Mouse (Mus musculus): ENCODE data around the gene Tldc2.

The Tldc2 gene

DNA sequence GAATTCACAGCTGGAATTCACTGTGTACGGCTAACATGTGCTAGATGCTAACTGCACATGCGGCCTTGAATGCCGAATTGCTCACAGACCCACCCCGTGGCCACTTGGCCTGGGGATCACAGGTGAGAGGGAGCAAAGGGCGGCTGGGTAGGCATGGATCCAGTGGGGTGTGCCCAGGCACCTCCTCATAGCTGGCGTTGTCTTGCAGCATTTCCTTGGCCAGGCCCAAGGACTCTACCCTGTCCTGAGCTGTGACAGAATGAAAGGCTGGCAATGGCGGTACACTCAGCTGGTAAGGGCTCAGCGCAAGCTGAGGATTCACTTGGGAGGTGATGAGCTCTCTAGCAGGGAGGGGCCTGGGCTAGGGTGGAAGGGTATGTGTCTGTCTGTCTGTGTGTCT lies at the start of gene Tldc2:
Gene Tldc2, plus strand, starts transcription at position 260 of the 400 bp plus-strand sequence.
- no peak for DNase-seq

DNA sequence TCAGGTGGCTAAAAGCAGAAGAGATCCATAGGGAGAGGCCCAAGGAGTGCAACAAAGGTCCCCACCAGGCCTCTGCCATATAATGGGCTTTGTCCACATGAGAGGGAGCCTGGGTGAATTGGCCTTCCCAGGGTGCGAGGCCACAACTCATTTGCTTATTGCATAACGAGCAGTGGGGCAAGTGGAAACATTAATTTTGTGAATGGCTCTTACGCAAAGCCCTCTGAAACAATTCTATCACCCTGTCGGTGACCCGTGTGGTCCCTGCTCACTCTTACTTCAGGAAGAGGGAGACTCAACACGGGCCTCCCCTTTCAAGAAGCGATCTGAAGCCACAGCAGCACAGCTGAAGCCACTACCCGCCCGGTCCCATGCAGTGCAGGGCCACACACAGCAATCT lies 49.6 kb upstream of the Tldc2 start:
- no peak for DNase-seq

DNA sequence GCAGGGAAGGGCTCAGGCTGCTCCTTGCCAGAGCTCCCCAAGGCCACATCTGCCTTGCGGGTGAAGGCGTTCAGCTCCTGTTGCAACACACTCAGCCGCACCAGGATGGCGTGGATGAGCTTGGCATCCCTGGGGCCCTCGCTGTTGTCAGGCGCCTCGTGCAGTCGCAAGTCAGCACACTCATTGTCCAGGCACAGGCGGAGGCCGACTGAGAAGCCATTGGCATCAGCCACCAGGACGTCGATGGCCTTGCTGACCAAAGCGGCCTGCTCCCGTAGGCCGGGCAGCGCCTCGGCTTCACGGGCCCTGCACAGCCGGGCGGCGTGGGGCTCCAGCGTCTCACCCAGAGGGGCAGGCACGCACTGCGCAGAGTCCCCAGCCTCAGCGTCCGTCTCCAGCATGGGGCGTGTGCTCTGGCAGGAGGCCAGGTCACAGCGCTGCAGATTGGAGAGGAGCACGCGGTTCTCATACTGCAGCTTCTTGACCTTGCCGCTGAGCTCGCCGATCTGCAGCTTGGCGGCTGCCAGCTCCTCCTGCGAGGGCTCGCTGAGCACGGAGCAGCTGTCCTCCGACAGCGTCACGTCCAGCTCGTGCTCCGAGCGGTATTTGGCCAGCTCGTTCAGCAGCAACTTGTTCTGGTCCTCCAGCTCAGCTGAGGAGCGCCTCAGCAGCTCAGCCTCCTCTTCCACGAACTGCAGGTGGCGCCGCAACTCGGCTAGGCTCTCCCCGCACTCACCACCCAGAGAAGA lies 46.8 kb upstream of the Tldc2 start:
- DNase-seq, result peak; percentile 79

DNA sequence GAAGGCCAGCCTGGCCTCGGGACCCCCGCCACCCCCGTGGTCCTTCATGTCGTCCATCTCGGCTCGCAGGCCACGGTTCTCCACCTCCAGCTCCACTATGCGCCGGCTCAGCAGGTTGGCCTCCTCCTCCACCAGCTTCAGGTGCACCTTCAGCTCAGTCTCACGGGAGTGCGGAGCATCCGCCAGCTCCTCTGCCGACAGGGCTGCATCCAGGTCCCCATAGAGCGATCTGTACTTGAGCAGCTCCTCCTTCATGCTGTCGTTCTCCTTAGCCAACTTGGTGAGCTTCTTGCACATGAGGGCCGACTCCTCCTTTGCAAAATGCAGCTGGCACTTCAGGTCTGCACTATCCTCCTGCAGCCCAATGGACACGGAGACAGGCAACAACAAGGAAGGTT lies 46.2 kb upstream of the Tldc2 start:
- no peak for DNase-seq

DNA sequence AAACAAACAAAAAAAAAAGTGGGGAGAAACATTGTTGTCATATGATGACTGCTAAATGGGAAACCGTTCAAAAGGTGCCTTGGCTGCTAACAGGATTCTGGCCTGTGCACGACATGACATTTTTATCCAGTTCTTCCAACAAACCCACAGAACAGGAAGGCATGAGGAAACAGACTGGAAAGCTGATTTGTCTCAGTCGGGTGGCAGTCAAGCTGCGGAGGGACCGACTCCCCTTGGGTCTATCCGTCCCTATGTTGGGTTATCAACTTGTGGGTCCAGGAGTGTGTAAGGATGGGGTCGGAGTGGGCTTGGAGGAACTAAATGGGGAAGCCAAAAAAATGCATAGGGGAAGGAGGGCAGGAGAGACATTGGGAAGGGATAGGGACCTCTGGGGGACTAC lies 45.4 kb upstream of the Tldc2 start:
- DNase-seq, result no peak

DNA sequence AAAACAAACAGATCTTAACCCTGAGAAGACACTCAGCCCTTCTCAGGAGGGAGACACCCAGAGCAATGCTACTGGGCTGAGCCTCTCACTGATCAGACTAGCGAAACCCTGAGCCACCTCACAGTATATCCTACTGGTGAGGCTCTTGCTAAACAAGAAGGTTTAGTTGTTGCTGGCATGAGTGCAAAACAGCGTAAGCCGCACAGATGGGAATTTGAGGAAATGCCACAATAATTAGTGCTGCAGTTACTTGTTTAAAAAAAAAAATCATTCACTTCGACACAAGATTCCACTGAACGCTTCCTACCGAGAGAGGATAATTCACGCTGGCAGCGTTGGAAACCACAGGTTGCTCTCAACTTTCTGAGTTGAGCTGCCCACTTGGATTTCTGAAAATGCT lies 43.3 kb upstream of the Tldc2 start:
- no peak for DNase-seq

DNA sequence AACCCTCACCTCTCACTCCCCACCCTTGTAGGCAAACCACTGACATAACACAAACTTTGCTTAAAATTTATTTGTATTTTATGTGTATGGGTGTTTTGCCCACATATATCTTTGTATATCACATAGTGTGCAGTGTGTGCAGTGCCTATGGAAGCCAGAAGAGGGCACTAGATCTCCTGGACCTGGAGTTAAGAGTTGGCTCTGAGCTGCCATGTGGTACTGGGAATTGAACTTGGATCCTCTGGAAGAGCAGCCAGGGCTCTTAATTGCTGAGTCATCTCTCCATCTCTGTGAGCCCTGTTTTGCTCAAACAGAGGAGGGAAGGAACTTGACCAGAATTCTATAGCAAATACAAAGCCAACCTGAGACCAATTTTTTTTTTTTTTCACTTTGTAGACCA lies 42.9 kb upstream of the Tldc2 start:
- DNase-seq, result peak; percentile 38

DNA sequence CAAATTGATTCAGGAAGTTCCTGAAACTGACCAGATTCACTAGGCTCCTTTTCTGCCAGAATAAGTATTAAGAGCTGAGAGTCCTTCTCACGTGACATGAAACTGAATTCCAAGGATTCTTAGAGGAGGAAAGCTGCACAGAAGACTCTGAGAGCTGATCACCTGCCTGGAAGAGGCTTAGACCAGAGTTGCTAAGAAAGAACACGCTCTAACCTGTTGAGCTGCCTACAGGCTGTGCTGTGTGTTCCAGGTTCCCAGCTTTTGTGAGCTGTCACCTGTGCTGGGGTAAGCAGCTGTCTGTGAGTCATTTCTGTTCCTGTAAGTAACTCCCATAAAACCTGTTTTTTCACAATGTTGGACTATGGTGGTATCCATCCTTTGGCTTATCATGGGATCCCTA lies 40.9 kb upstream of the Tldc2 start:
- no peak for DNase-seq

DNA sequence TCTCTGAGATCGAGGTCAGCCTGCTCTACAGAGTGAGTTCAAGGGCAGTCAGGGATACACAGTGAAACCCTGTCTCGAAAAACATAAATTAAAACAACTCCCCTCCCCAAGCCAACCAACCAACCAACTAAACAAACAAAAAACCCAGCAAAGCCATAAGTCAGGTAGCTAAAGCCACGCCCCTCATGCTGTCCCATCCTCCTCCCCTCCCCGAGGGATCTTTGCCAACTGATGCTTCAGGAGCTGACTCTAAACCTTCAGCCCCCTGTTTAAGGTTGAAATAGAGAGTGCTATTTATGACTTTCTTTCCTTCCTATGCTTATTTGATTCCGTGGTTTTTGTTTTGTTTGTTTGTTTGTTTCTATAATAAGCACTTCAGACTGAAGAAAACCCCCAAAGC lies 39.9 kb upstream of the Tldc2 start:
- no peak for DNase-seq

DNA sequence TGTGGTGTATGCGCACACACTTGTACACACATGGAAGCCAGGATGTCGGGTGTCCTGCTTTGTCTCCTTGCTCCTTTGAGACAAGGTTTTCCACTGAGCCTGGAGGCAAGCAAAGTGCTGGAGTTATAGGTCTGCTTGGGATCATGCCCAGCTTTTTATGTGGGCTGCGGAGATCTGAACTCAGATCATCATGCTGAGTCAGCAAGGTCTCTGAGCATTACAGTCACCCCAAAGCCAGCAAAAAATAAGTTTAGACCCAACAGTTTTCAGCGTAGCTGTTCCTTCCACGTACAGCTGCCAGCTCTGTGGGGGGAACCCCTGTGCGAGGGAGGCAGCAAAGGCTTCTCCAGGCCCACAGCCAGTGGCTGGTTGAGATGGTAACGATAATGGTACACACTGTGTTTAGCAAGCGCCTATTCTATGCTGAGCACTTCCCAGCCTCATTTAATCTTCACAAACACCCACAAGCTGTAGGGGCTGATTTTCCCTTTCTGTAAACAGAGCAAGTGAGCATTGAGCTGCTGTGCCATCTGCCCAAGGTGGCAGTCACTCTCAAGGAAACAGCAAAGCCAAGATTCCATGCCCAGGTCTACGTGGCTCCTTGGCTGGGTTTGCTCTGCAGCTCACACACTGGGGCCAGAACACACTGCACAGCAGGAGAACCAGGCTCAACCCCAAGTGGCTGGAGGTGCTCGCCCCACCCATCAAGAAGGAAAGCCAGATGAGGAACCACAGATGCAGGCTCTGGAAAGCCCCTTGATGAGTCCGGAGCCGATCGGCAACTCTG lies 38.3 kb upstream of the Tldc2 start:
- no peak for DNase-seq

DNA sequence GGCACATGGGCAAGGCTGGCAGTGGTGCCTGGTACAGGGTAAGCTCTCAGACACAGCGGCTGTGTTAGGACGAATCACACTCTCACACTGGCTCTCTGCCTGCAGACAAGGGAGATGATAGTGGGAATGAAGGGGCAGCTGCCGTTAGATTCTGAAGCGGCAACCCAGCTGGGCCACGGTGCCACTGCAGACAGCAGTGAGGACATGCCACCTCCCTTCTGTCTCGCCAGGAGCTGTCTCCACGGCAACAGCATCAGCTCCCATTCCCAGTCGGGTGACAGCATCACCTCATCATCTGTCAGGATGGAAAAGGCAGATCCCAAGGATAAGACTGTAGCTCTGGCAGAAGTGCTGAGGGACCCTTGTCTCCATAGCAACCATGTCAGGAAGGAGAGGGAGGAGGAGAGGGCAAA lies 37.0 kb upstream of the Tldc2 start:
- DNase-seq, result peak; percentile 52

DNA sequence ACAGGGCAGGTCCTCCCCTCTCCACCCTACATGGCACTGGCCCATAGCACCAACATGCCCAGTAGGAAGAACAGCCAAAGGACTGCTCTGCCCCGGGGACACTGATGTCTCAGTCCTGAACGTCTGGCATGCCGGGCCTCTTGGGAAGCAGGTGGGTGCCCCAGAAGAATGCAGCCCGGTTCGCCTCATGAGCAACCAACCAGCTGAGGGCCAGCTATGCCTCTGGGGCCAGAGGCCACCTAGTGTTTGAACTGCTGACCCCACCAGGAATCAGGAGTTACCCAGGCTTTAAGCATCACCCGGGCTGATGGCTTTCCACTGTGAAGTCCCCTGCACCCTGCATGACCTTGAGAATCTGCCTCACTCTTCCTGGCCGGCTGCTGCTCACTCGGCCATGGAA lies 34.4 kb upstream of the Tldc2 start:
- DNase-seq, result no peak

DNA sequence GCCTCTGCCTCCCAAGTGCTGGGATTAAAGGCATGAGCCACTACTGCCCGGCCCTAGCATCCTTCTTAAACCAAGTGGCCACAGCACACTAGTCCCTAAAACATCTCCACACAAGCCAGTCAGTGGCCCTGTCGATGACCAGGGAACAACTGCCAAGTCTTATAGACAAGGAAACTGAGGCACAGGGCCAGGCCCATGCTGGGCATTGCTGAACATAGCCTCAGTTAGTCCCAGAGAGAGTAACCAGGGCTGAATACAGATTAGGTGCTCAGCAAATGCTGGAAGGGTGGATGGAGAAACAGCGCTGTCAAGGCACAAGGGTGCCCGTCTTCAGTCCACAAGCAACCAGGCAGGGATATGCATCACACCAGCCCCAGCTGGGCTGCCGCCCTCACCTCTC lies 33.7 kb upstream of the Tldc2 start:
- no peak for DNase-seq

DNA sequence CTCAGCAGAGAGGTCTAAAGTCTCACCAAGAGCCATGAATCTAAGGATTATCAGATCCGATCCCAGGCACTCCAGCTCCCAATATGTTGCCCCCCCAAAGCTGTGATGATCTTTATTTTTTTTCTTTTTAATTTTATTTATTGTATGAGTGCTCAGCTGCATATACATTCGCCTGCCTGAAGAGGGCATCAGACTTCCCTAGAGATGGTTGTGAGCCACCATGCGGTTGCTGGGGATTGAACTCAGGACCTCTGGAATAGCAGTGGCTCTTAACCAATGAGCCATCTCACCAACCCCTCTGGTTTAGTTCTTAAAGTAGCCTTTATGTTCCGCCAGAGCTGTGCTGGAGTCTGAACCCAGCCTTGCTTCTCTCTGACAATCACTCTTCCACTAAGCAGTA lies 33.1 kb upstream of the Tldc2 start:
- DNase-seq, result no peak

DNA sequence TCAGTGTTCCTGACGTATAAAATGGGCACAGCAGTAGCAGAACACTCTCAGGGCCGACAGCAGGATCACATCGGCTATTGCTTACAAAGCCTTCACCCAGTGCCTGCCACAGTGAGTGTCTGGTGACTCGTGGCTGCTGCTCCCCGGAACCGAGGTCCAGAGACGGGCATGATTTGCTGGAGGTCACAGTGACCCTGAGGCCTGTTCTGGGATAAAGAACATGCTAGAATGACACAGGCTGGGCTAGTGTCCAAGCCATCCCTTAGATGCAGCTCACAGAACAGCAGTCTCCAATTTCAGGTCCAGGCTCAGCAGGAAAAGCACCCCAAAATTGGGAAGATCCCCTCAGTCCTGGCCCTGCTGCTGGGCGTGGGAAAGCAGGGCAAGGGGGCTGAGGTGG lies 32.6 kb upstream of the Tldc2 start:
- peak; percentile 87 for DNase-seq

DNA sequence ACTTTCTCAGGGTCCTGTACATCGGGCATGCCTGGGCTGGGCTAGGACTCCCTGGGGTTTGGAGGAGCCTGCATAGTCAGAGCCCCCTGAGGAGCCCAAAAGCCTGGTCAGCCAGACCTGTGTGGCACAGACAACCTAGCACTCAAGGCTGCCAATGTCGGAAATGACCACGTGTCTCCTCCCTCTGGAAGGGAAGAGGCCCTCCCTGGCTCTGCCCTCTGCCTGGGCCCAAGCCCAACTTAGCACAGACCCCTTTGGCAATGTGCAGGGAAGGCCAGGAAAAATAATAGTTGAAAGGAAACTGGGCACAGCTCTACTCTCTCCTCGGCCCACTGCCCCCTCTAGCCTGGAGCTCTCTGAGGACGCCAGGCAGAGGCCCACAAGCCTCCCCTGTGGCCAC lies 32.0 kb upstream of the Tldc2 start:
- DNase-seq, result peak; percentile 74

DNA sequence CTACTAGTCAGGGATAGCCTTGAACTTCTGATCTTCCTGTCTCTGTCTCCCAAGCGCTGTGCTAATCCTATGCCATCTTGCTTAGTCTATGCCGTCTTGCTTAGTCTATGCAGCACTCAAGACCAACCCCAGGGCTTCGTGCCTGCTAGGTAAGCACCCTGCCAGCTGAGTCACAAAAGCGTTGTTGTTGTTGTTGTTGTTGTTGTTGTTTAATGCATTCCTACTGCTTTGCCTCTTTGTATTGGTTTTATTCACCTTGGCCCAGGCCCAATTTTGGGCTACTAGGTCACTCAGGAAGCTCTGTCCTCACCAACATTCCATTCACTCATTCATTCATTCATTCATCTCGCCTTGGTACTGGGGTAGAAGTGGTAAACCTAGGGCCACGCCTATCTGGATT lies 31.1 kb upstream of the Tldc2 start:
- no peak for DNase-seq

DNA sequence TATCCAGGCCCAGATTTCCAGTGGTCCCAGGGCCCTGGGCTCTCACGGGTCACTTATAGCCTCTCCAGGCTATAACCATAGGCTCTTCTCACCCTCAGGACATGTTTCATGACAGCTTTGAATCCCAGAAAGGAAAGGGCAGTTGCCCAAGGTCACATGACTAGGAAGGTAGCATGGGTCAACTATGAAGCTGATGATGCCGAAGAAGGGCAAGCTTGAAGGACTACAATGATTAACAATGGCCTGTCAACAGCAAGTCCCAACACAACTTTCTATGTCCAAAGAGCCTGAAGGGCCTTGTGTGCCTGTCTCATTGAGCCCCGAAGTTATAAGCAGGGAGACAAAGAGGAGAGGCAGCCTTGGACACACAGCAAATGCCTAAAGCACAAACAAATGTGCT lies 29.7 kb upstream of the Tldc2 start:
- no peak for DNase-seq

DNA sequence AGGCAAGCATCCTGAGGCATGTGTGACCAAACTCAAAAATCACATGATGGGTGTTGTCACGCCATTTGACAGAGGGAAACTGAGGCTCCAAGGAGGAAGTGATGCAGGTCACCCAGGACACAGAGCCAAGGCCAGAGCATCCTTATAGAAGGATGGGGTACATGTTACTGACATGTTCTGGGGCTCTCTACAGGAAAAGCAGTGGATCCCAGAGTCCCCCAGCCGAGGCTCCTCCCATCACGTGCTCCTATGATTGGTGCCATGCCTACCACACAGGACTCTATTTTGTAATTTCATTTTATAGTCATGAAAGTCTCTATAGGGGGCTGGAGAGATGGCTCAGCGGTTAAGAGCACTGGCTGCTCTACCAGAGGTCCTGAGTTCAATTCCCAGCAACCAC lies 29.1 kb upstream of the Tldc2 start:
- DNase-seq, result no peak

DNA sequence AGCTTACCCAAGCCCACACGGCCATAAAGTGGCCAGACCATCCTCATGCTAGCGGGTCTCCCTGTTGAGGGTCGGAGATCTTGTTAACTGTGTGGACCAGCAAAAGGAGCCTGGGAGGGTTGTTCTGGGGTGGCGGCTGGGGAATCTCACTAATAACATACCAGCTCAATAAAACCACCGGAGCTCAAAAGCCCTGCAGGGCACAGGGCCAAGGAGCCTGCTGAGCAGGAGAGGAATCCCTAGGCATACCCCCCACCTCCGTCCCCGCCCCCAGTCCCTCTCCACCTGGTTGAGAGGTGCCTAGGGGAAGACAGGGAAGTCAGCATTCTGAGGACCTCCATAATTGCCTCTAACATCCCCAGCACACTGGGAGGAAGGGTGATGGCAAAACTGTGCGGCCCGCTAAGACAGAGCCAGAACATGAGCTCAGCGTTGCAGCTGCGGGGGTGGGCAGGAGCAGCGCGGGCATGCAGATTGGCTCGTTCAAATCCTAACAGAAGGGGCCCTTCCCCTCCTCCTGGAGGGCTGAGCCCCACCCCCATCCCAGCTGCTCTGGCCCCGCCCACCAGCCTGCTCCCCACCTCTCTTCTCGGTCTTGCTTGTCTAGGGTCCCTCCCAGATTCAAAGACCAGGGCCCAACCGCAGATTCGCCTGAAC lies 28.4 kb upstream of the Tldc2 start:
- DNase-seq, result peak; percentile 87

DNA sequence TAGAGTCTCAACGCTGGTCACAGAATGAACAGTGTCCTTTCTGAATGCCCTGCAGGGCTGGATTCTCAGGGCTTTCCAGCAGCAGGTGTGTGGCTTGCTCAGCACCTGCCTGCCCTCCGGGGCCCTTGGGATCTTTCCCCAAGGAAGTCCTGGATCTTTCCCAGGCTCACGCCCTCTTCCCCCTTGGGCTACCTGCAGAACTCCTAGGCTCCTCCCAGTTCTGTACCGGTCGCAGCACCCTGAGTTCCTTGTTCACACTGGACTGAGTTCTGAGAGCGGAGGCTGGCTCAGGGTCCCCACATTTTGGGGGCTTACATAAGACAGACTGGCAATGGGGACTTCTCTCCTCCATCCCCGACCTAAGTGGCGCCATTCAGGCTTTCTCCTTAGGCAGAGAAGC lies 27.7 kb upstream of the Tldc2 start:
- no peak for DNase-seq

DNA sequence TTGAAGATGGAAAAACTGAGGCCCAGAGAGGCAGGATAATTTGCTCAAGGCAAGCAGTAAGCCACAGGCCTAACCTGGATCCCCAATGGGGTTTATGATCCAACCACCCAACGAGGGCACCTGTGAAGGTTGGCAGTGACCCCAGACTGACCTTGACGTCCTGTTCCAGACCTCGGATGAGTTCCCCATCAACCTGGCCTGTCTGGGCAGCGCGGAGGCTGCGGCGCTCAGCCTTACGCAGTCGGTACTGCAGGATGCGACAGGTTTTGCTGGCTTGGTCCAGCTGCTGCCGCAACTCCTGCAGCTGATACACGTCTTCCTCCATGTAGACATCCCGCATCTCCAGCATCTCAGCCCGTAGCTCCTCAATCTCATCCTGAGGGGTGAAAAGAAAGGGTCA lies 26.8 kb upstream of the Tldc2 start:
- no peak for DNase-seq

DNA sequence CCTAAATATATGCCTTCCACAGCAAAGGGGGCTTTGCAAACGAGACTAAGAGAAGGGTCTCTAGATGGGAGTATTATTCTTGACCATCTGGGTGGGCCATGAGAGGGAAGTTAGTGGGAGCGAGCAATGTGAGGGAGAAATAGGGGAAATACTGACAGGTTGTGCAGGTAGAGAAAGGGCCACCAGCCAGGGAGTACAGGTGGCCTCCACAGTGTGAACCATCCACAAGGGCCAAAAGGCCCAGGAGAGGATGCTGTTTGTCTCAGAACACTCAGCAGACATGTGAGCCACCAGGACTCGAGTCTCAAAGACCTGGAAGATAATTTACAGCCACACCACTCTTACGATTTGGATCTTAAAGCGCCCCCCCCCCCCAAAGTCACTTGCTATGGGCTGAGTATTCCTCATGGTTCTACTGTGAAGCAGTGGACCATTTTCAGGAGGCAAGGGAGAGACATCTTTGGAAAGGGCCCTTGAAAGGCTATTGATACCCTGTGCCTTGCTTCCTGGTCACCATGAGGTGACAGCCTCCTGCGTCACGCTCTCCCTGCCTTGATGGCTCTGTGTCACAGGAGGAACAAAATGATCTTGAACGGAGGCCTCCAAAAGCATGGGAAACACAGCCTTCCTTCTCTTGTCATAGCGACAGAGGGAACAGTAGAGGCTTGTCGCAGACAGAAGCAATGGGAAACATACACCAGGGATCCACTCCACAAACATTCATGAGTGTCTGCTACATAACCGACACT lies 26.1 kb upstream of the Tldc2 start:
- DNase-seq, result no peak

Measured in lung, postnatal 10 days (tissue).